Mouse (Mus musculus) cortical plate, adult 2 months (tissue): ENCODE data around the gene Tnfaip2. TPM values are rescaled to one million over a fixed set of nuclear protein-coding genes. Genes with fewer than 3 reads are reported as not detected.

Source experiments
- H3K27ac ChIP-seq: fragments of 200-500 bp; 2 replicates; pipeline ENCODE4 v1.5.1; 2012; ENCODE audit warnings: low read length, control low read depth, inconsistent platforms; ENCODE audit not compliant: insufficient read depth
- H3K4me1 ChIP-seq: fragments of 200-500 bp; 2 replicates; pipeline ENCODE4 v1.6.1; 2011; ENCODE audit warnings: low read length; ENCODE audit not compliant: control insufficient read depth, insufficient read depth
- H3K4me3 ChIP-seq: fragments of 200-500 bp; 2 replicates; pipeline ENCODE4 v1.5.1; 2011; ENCODE audit warnings: mild to moderate bottlenecking, low read length, control low read depth; ENCODE audit not compliant: insufficient read depth
- CTCF ChIP-seq: fragments of 200-500 bp; IDR thresholded peaks from 2 replicates; pipeline ENCODE4 v1.5.1; 2011; ENCODE audit warnings: mild to moderate bottlenecking, control low read depth, low read length; ENCODE audit not compliant: insufficient read depth; ENCODE audit errors: extremely low read depth
- POLR2A ChIP-seq: fragments of 200-500 bp; IDR thresholded peaks from 2 replicates; pipeline ENCODE4 v1.6.1; 2011; ENCODE audit warnings: mild to moderate bottlenecking, low read length, control low read depth; ENCODE audit not compliant: insufficient read depth; ENCODE audit errors: extremely low read depth
- polyA plus RNA-seq: library from polyadenylated mRNA; depleted of rRNA; stranded (reverse); fragments of >200 nt; gene quantifications from 2 replicates; pipeline ENCODE4 v1.2.3, GENCODE M21; 2012

The Tnfaip2 gene
- polyA plus RNA-seq, 1 experiment, result 0.79 TPM

DNA sequence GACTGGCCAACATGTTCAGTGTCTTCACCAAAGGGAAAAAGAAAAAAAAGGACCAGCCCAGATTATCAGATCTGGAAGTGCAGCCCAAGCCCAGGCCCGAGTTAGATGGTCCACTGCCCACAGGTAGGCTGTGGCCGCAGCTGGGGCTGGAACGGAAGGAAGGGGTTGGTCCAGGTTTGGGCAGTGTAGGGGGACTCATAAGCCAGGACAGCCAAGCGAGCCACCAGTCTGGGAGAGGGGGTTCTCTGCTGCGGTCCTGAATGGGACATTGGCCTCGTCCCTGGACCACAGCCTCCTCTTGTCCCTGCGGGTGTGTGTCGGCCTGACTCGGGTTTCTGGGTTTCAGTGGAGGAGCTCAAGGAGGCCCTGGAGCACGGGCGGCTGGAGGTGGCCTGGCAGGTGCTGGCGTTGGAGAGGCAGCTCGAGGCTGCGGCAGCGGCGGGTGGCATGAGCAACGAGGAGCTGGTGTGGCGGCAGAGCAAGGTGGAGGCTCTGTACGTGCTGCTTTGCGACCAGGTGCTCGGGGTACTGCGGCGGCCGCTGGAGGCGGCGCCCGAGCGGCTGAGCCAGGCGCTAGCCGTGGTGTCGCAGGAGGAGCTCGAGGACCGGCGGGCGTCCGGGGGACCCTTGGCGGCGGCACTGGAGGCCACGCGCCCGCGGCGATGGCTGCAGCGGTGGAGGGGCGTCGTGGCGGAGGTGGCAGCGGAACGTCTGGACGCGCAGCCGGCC lies 3.1 kb downstream of the Tnfaip2 start:
- H3K4me1 ChIP-seq, result 0 out of 2 replicates have a peak, but pooled peaks cover 2% of the 10 kb centered on the region
- TF ChIP-seq POLR2A (no peak), CTCF (no peak)
- no peak overlapping the region for H3K27ac ChIP-seq
- no peak overlapping the region for H3K4me3 ChIP-seq

DNA sequence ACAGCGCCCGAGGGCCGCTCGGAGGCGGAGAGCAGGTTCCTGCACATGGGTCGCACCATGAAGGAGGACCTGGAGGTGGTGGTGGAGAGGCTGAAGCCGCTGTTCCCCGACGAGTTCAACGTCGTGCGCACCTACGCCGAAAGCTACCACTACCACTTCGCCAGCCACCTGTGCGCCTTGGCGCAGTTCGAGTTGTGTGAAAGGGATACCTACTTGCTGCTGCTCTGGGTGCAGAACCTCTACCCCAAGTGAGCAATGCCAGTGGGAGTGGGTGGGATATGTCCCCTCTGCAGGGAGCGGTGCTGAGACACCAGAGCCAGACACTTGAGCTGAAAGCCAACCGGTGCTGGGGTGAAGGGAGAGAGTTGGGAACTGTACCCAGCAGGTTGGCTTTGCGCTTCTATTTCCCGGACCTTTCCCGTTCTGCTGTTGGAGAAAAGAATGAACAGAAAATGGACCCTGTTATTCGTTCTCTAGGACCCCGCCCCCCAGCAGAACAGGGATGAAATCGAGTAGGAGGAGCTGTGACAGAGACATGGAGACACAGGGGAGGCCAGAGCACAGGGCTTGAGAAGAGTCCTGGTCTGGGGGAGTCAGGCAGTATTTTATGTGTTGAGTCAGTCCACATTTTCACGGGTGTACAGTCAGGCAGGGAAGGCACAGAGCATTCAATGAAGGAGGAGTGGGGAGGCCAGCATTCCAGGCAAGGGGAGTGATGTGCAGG lies 3.8 kb downstream of the Tnfaip2 start:
- H3K4me1 ChIP-seq, result peaks cover 3% of the 10 kb centered on the region; the same call in 1 of the 2 replicates
- no peak overlapping the region for H3K27ac ChIP-seq
- no peak for TF ChIP-seq POLR2A
- no peak for TF ChIP-seq CTCF
- H3K4me3 ChIP-seq, result no peak overlapping the region

DNA sequence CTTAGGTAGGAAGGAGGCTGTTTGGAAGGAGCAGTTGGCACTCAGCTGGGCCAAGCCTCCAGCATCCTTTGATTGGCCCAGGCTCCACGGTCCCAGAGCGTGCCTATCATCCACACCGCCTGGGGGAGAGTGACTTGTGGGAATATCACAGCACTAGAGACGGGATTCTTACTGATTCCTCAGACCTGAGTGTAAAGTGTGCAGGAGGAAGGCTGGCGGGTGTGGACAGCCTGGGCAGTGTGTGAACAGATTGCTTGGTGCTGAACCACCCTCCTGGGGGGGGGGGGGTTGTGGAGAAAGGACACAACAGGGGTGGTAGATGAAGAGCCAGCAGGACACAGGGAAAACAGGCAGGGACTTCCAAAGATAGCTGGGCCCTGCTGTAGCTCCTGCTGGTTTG lies 4.5 kb downstream of the Tnfaip2 start:
- peaks cover 3% of the 10 kb centered on the region; the same call in 1 of the 2 replicates for H3K4me1 ChIP-seq
- TF ChIP-seq POLR2A, result no peak
- TF ChIP-seq CTCF, result no peak
- H3K27ac ChIP-seq, result no peak overlapping the region
- H3K4me3 ChIP-seq, result no peak overlapping the region

DNA sequence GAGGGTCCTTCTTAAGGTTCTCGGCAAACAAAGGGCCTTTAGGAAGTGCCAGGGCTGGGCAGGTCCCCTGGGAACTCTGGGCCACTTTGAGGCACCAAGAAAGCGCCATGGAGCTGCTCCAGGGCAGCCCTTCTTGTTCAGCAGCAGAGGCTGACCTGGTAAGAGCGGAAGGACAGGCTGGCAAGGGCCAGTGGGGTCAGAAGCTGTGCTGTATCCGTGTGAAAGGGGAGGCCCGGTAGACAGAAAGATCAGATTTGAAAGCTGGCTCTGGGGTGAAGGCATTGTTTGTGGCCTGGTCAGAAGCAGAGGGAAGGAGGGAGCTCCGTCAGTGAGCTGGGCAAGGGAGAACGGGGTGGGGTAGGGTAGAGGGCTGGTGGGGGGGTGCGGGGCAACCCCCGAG lies 5.1 kb downstream of the Tnfaip2 start:
- H3K4me1 ChIP-seq, result peaks cover 2% of the 10 kb centered on the region; the same call in 1 of the 2 replicates
- TF ChIP-seq POLR2A (no peak), CTCF (no peak)
- no peak overlapping the region for H3K4me3 ChIP-seq
- H3K27ac ChIP-seq, result no peak overlapping the region

DNA sequence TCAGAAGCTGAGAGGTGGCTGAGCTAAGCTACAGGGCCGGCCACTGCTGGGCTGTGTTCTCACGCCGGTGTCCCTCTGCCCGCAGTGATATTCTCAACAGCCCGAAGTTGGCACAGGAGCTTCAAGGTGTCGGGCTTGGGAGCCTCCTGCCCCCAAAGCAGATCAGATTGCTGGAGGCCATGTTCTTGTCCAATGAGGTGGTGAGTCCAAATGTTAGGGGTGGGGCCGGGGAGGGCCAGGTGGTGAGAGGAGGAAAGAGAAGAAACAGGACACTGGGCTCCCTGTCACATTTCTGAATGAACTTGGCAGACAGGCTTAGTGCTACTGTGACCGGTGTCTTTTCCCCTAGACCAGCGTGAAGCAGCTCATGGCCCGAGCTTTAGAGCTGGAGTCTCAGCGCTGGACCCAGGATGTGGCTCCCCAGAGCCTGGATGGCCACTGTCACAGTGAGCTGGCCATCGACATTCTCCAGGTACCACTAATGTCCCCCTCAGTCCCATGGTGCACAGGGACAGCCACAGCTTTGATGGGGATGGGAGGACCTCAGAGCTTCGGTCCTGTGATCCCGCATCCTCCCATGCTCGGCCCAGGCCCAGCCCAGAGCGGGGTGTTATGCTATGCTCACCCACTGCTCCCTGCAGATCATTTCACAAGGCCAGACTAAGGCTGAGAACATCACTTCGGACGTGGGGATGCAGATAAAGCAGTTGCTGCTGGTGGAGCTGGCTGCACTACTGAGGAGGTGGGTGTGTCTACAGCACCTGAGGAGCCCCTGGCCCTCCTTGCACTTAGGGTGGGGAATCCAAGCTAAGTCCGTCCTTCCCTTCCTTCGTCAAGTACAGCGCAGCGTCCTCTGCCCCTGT lies 5.9 kb downstream of the Tnfaip2 start:
- H3K27ac ChIP-seq, result no peak overlapping the region
- peaks cover 2% of the 10 kb centered on the region; the same call in 1 of the 2 replicates for H3K4me1 ChIP-seq
- H3K4me3 ChIP-seq, result no peak overlapping the region
- TF ChIP-seq CTCF (no peak), POLR2A (no peak)

DNA sequence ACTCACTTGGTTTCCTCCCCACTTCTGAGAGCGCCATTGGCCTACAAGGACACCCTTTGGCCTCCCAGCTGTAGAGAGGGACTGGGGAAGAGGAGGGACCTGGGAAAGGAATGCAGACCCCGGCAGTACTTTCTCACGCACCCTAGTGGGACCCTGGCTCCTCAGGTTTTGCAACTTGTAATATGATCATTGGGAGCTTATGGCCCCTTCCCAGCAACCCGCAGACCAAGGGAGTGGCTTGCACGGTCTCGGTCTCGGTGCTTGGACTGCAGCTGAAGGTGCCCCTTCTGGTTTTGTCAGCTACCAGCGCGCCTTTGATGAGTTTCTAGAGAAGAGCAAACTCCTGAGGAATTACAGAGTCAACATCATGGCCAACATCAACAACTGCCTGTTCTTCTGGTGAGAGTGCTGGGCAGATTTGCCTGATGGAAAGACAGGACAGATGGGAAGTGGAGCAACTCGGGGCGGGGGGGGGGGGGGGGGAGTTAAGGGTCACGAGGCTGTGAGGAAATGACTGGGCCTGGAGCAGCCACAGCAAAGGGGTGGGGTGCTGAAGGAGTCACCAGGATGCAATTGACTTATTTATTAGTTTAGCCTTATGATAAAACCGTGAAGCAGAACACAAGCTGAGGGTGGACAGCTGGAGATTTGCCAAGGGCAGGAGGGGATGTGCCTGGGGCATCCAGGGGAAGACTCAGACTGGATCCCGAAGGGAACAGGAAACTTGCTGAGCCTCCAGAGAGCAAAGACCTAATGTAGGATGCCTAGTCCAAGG lies 6.8 kb downstream of the Tnfaip2 start:
- no peak overlapping the region for H3K27ac ChIP-seq
- H3K4me1 ChIP-seq, result peaks cover 2% of the 10 kb centered on the region; the same call in 1 of the 2 replicates
- no peak for TF ChIP-seq POLR2A
- no peak for TF ChIP-seq CTCF
- H3K4me3 ChIP-seq, result no peak overlapping the region

DNA sequence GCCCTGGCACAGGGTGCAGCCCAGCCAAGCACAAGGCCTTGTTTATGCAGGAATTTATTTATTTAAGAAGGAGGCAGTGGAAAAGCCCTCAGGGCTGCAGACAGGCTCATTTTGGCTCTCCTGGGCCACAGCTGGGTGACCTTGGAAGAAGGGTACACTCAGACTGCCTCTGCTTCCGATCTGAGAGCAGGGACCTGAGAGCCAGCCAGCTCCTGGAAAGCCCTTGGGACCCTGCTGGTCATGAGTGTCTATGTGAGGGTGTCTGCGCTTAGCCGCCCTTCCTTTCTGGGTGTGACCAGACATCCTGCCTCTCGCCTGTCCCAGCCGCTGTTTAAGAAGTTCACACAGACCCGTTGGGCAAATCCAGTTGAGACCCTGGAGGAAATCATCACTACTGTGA lies 8.1 kb downstream of the Tnfaip2 start:
- Histone ChIP-seq H3K4me3 (no peak overlapping the region), H3K27ac (no peak overlapping the region), H3K4me1 (peaks cover 2% of the 10 kb centered on the region; the same call in 1 of the 2 replicates)
- TF ChIP-seq CTCF, result no peak
- TF ChIP-seq POLR2A, result no peak

DNA sequence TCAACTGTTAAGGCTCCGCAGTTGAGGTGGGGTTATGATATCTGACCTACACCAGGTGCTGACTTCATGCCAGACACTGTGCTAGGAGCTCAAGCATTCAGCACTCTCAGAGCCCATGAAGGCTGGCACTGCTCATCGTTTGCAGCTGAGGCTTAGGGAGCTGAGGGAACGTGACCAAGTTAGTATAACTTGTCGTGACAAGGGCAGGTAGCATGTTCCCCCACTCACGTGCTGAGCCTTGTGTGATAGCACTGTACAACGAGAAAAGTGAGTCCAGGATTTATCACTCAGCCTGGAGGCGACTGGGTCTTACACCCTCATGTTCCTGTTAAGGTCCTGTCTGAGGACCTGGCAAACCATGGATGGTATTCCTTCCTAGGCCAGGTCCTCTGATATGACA lies 9.3 kb downstream of the Tnfaip2 start:
- TF ChIP-seq POLR2A (no peak), CTCF (no peak)
- peaks cover 2% of the 10 kb centered on the region; the same call in 1 of the 2 replicates for H3K4me1 ChIP-seq
- no peak overlapping the region for H3K27ac ChIP-seq
- no peak overlapping the region for H3K4me3 ChIP-seq

DNA sequence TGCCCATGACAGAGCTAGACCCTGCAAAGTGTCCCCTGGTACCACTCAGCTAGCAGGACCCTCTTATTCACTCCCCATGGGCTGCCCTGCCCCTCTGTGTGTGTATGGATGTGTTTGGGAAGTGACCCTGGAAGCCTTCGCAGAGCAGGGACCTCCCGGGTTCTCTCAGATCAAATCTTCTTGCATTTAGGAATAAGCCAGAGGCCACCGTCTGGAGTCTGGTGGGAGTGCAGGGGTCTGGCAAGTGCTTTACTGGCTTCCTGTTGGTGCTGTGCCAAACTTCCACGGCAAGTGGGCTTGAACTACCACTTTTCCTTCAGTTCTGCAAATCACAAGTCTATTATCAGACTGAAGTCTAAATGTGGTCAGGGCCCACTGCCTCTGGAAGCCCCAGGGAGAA lies 11.8 kb downstream of the Tnfaip2 start:
- TF ChIP-seq CTCF (no peak), POLR2A (no peak)
- Histone ChIP-seq H3K4me1 (peaks cover 2% of the 10 kb centered on the region; the same call in 1 of the 2 replicates), H3K4me3 (no peak overlapping the region)

More for the DNA sequence above, 11.8 kb downstream of the Tnfaip2 start:
- H3K27ac ChIP-seq, result no peak overlapping the region
